Mouse (Mus musculus): ENCODE measurements around the gene Ap1m2.

DNA sequence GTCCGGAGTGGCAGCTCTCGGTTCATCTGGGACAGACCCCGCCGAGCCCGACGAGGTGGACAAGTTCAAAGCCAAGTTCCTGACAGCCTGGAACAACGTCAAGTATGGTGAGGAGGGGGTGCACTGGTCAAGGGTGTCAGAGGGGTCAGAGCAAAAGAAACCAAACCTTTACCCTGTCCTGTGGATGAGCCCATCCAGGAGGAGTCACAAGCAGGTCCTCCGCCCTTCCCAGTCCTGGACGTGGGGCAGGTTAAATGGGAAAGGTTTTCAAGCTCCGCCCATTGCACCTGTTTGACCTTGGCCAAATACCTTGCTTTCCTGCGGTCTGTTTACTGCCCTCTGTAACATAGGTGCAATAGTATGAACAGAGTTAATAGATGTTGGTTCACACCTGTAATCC is 46.5 kb downstream of the Ap1m2 start:
- TF ChIP-seq GATA1 (IDR thresholded peaks at IDR 0.05; ENCODE audit: borderline replicate concordance, low read length) (no peak), CTCF (IDR thresholded peaks at IDR 0.05; ENCODE audit: low read depth, low read length) (no peak)
